Mouse (Mus musculus) lung, postnatal 0 days (tissue): Measurements from ENCODE around the gene Amigo1.

Experiments
- CTCF ChIP-seq: IDR thresholded peaks from 2 replicates; pipeline ENCODE4 v1.5.1; 2016; ENCODE audit warnings: antibody characterized with exemption, mild to moderate bottlenecking
- EP300 ChIP-seq: IDR thresholded peaks from 2 replicates; pipeline ENCODE4 v1.6.1; 2016; ENCODE audit warnings: antibody characterized with exemption, mild to moderate bottlenecking, control low read depth

GRCm38 (mm10) chr3:108205601-108206000, 19.5 kb downstream of the Amigo1 start:
- no peak for TF ChIP-seq CTCF
- no peak for TF ChIP-seq EP300
